Mouse (Mus musculus) gastrocnemius, postnatal 10 days (tissue): ENCODE measurements around the gene Sprr4. TPM values are rescaled to one million over a fixed set of nuclear protein-coding genes. Genes with fewer than 3 reads are reported as not detected.
"Not testable (repeated sequence)": the region's sequence is repeated elsewhere in the genome, so short reads cannot be mapped to it uniquely, and the experiment has no call there.

Experiments used
- DNase-seq: peaks from one replicate; pipeline ENCODE4 v3.0.0; 2021; ENCODE audit warnings: mixed read lengths
- long read RNA-seq, 2 experiments: library from polyadenylated mRNA; stranded (forward); transcript quantifications; one replicate each; pipeline ENCODE4 v2.0.0; 2021
- total RNA-seq, 2 experiments: library from RNA; stranded (reverse); gene quantifications; 2 replicates each; pipeline ENCODE4 v1.2.3; 2021

Gene Sprr4
- total RNA-seq, result not detected
- long read RNA-seq, experiment 1, result 0 reads
- long read RNA-seq, experiment 2, result 0 reads

GRCm38 (mm10) chr3:92500393-92500792, at the start of gene Sprr4:
Sprr4 (minus strand) TSS chr3:92500493.
- no peak for DNase-seq

- no peak for DNase-seq
Measured at GRCm38 (mm10) chr3:92534411-92534810, 34.1 kb upstream of the Sprr4 start, which contains the start of gene 2310046K23Rik. 2310046K23Rik (minus strand) TSS chr3:92534511.

GRCm38 (mm10) chr3:92512325-92512724, 12.0 kb upstream of the Sprr4 start:
- DNase-seq, result no peak

GRCm38 (mm10) chr3:92510786-92511185, 10.5 kb upstream of the Sprr4 start:
- DNase-seq, result no peak

GRCm38 (mm10) chr3:92508185-92508584, 7.9 kb upstream of the Sprr4 start:
- no peak for DNase-seq

- DNase-seq, result no peak
Measured at GRCm38 (mm10) chr3:92503528-92503927, 3.2 kb upstream of the Sprr4 start.

GRCm38 (mm10) chr3:92490262-92490661, 10.0 kb downstream of the Sprr4 start:
- not testable (repeated sequence) for DNase-seq

- no peak for DNase-seq
Measured at GRCm38 (mm10) chr3:92486307-92486706, 14.0 kb downstream of the Sprr4 start.

GRCm38 (mm10) chr3:92485863-92486262, 14.4 kb downstream of the Sprr4 start, which contains the start of gene Sprr1a:
Sprr1a (minus strand) TSS chr3:92485895.
- DNase-seq, result no peak

- not testable (repeated sequence) for DNase-seq
Measured at GRCm38 (mm10) chr3:92481249-92481648, 19.0 kb downstream of the Sprr4 start.

GRCm38 (mm10) chr3:92470111-92470510, 30.2 kb downstream of the Sprr4 start:
- no peak for DNase-seq

GRCm38 (mm10) chr3:92467424-92467823, 32.9 kb downstream of the Sprr4 start:
- DNase-seq, result no peak

- no peak for DNase-seq
Measured at GRCm38 (mm10) chr3:92466576-92466975, 33.7 kb downstream of the Sprr4 start.

- DNase-seq, result no peak
Measured at GRCm38 (mm10) chr3:92458620-92459019, 41.7 kb downstream of the Sprr4 start, which contains the start of gene Sprr3. Sprr3 (minus strand) TSS chr3:92458720.

GRCm38 (mm10) chr3:92455151-92455550, 45.1 kb downstream of the Sprr4 start:
- DNase-seq, result no peak

Other genes starting within 250 kb of the Sprr4 start
- gene Sprr2a3, start 215.1 kb downstream of the Sprr4 start, total RNA-seq, result not detected
- gene Sprr2b, start 183.9 kb downstream of the Sprr4 start, total RNA-seq, result not detected
- gene Sprr2d, start 161.4 kb downstream of the Sprr4 start, total RNA-seq, result not detected
- not detected for gene Sprr2e, start 148.3 kb downstream of the Sprr4 start, total RNA-seq
- gene Sprr2f, start 135.3 kb downstream of the Sprr4 start, total RNA-seq, result not detected
- gene Sprr2h, start 114.8 kb downstream of the Sprr4 start, total RNA-seq, result not detected
- not detected for gene Sprr2i, start 92.5 kb downstream of the Sprr4 start, total RNA-seq
- gene Sprr2j-ps, start 82.4 kb downstream of the Sprr4 start, total RNA-seq, result not detected
- 1 to 10 TPM; 3.9 to 5.8 TPM for gene Gm9774, start 71.1 kb downstream of the Sprr4 start, total RNA-seq
- not detected for gene Sprr2k, start 67.9 kb downstream of the Sprr4 start, total RNA-seq
- not detected for gene Sprr1b, start 61.7 kb downstream of the Sprr4 start, total RNA-seq
- not detected for gene Sprr3, start 41.8 kb downstream of the Sprr4 start, total RNA-seq
- gene Sprr1a, start 14.6 kb downstream of the Sprr4 start, total RNA-seq, result not detected
- gene 2310046K23Rik, start 34.0 kb upstream of the Sprr4 start, total RNA-seq, result not detected
- gene Ivl, start 73.2 kb upstream of the Sprr4 start, total RNA-seq, result not detected
- not detected for gene Smcp, start 88.5 kb upstream of the Sprr4 start, total RNA-seq
- gene 2210017I01Rik, start 107.0 kb upstream of the Sprr4 start, total RNA-seq, result not detected
- not detected for gene Lce6a, start 121.2 kb upstream of the Sprr4 start, total RNA-seq
- gene Lce1a1, start 147.8 kb upstream of the Sprr4 start, total RNA-seq, result not detected
- gene Lce1b, start 156.4 kb upstream of the Sprr4 start, total RNA-seq, result not detected
- not detected for gene Lce1a2, start 169.8 kb upstream of the Sprr4 start, total RNA-seq
- not detected for gene Lce1c, start 178.8 kb upstream of the Sprr4 start, total RNA-seq
- gene Lce1d, start 186.7 kb upstream of the Sprr4 start, total RNA-seq, result not detected
- not detected for gene Lce1e, start 208.6 kb upstream of the Sprr4 start, total RNA-seq
- gene Lce1f, start 219.9 kb upstream of the Sprr4 start, total RNA-seq, result not detected
- not detected for gene Gm38119, start 238.6 kb upstream of the Sprr4 start, total RNA-seq